ENCODE assay signal across 33 mouse cellular contexts in genomic region chr3:55106051-55106450, GRCm38 (mm10). TPM values are rescaled to one million over a fixed set of nuclear protein-coding genes. Genes with fewer than 3 reads are reported as not detected.
DNase-seq lines count a peak whose midpoint lies in the region; ATAC-seq and TF ChIP-seq lines count a peak whose summit lies in the region.
"Had no signal": no experiment of that assay in that cellular context is flagged by ENCODE, and none has a peak within 500 bp of the region (broad histone marks: within the 10 kb centered on the region; RNA-seq: fewer than 3 reads in every experiment).

No protein-coding gene starts in this region.

- no peaks in the 10 kb centered on the region for H3K4me1 ChIP-seq in intestine, embryonic 15.5 days (replicated peaks)
- H3K4me1 ChIP-seq in intestine, embryonic 16.5 days (ENCODE audit: control insufficient read depth, insufficient read depth, low read length): 0 out of 2 replicates have a peak, but pooled peaks cover 2% of the 10 kb centered on the region
- no peaks in the 10 kb centered on the region for H3K4me1 ChIP-seq in midbrain, postnatal 0 days (ENCODE audit: insufficient read depth, low read length)
- H3K4me1 ChIP-seq: embryonic facial prominence, embryonic 13.5 days; forebrain, embryonic 10.5 days; hindbrain, embryonic 12.5 days; limb, embryonic 13.5 days; lung, embryonic 15.5 days; midbrain, embryonic 12.5 days; neural tube, embryonic 12.5 days had no signal

- 82% methylated on average over 17 of the region's 17 CpGs for WGBS in intestine, embryonic 15.5 days
- 81% methylated on average over 17 of the region's 17 CpGs for WGBS in intestine, embryonic 16.5 days
- 73% methylated on average over 17 of the region's 17 CpGs for WGBS in midbrain, postnatal 0 days

- no peaks in the 10 kb centered on the region for H3K36me3 ChIP-seq in intestine, embryonic 15.5 days
- no peaks in the 10 kb centered on the region for H3K36me3 ChIP-seq in intestine, embryonic 16.5 days (ENCODE audit: control insufficient read depth, insufficient read depth, low read length)
- H3K36me3 ChIP-seq in midbrain, postnatal 0 days (ENCODE audit: insufficient read depth, low read length): no peaks in the 10 kb centered on the region
- H3K36me3 ChIP-seq: embryonic facial prominence, embryonic 13.5 days; forebrain, embryonic 10.5 days; heart, embryonic 10.5 days; hindbrain, embryonic 12.5 days; limb, embryonic 13.5 days; lung, embryonic 15.5 days; midbrain, embryonic 12.5 days; neural tube, embryonic 12.5 days had no signal

- DNase-seq in layer of hippocampus, adult 9-11 months: peak; percentile 33
- no peak for DNase-seq in layer of hippocampus, adult 11-12 months (ENCODE audit: low spot score)
- DNase-seq in retina, adult 2 months (ENCODE audit: low read depth, low spot score): peak; percentile 41
- DNase-seq in retina, embryonic 14.5 days (ENCODE audit: low spot score): no peak
- DNase-seq in midbrain, postnatal 0 days (ENCODE audit: low spot score): no peak
- no peak for DNase-seq in cerebellum, adult 9-10 months
- DNase-seq: cerebellum, adult 11-12 months; gastrocnemius, postnatal 14 days; heart, postnatal 36 days had no signal

- H3K9me3 ChIP-seq in intestine, embryonic 15.5 days: no peaks in the 10 kb centered on the region
- no peaks in the 10 kb centered on the region for H3K9me3 ChIP-seq in intestine, embryonic 16.5 days (ENCODE audit: control insufficient read depth, low read length)
- no peaks in the 10 kb centered on the region for H3K9me3 ChIP-seq in midbrain, postnatal 0 days (ENCODE audit: low read length)
- H3K9me3 ChIP-seq: embryonic facial prominence, embryonic 13.5 days; forebrain, embryonic 10.5 days; heart, embryonic 10.5 days; hindbrain, embryonic 12.5 days; limb, embryonic 13.5 days; lung, embryonic 15.5 days; midbrain, embryonic 12.5 days; neural tube, embryonic 12.5 days had no signal

- TF ChIP-seq CTCF in midbrain, postnatal 0 days (IDR thresholded peaks at IDR 0.05): no peak

- H3K27me3 ChIP-seq in intestine, embryonic 15.5 days (replicated peaks): no peaks in the 10 kb centered on the region
- no peaks in the 10 kb centered on the region for H3K27me3 ChIP-seq in intestine, embryonic 16.5 days (replicated peaks; ENCODE audit: control insufficient read depth, insufficient read depth, low read length)
- H3K27me3 ChIP-seq in midbrain, postnatal 0 days (ENCODE audit: insufficient read depth, low read length): no peaks in the 10 kb centered on the region
- H3K27me3 ChIP-seq: embryonic facial prominence, embryonic 13.5 days; hindbrain, embryonic 12.5 days; limb, embryonic 13.5 days; lung, embryonic 15.5 days; midbrain, embryonic 12.5 days; neural tube, embryonic 12.5 days had no signal

- peak; percentile 11; the same call in 1 of the 2 replicates for ATAC-seq in intestine, embryonic 15.5 days
- ATAC-seq in intestine, embryonic 16.5 days: no peak
- ATAC-seq in midbrain, postnatal 0 days (ENCODE audit: low FRiP score): 0 out of 2 replicates have a peak, but pooled peaks have one; percentile 34
- ATAC-seq: CD4-positive, CD25-positive, alpha-beta regulatory T cell, adult 4 months; hindbrain, postnatal 0 days had no signal

- no peak overlapping the region for H3K4me2 ChIP-seq in intestine, embryonic 15.5 days (replicated peaks)
- no peak overlapping the region for H3K4me2 ChIP-seq in intestine, embryonic 16.5 days (ENCODE audit: low read depth, low read length)
- no peak overlapping the region for H3K4me2 ChIP-seq in midbrain, postnatal 0 days (ENCODE audit: low read depth, low read length, poor library complexity, severe bottlenecking)
- H3K4me2 ChIP-seq: embryonic facial prominence, embryonic 13.5 days; hindbrain, embryonic 12.5 days; limb, embryonic 13.5 days; liver, embryonic 11.5 days; lung, embryonic 15.5 days; midbrain, embryonic 12.5 days; neural tube, embryonic 12.5 days had no signal

- H3K27ac ChIP-seq in intestine, embryonic 15.5 days: no peak overlapping the region
- no peak overlapping the region for H3K27ac ChIP-seq in intestine, embryonic 16.5 days (ENCODE audit: low read length)
- no peak overlapping the region for H3K27ac ChIP-seq in midbrain, postnatal 0 days (ENCODE audit: low read depth, low read length)
- H3K27ac ChIP-seq: embryonic facial prominence, embryonic 13.5 days; forebrain, embryonic 10.5 days; hindbrain, embryonic 12.5 days; hindbrain, postnatal 0 days; left cerebral cortex, adult 2 months; limb, embryonic 13.5 days; lung, embryonic 15.5 days; midbrain, embryonic 12.5 days; neural tube, embryonic 12.5 days; stomach, postnatal 0 days had no signal

- H3K9ac ChIP-seq in intestine, embryonic 15.5 days: no peak overlapping the region
- H3K9ac ChIP-seq in intestine, embryonic 16.5 days (ENCODE audit: low read depth, low read length): no peak overlapping the region
- H3K9ac ChIP-seq in midbrain, postnatal 0 days (replicated peaks; ENCODE audit: low read length, poor library complexity, severe bottlenecking): no peak overlapping the region
- H3K9ac ChIP-seq: embryonic facial prominence, embryonic 13.5 days; hindbrain, embryonic 12.5 days; limb, embryonic 13.5 days; lung, embryonic 15.5 days; midbrain, embryonic 12.5 days; neural tube, embryonic 12.5 days had no signal

- no peak overlapping the region for H3K4me3 ChIP-seq in intestine, embryonic 15.5 days (replicated peaks)
- no peak overlapping the region for H3K4me3 ChIP-seq in intestine, embryonic 16.5 days (ENCODE audit: low read length)
- no peak overlapping the region for H3K4me3 ChIP-seq in midbrain, postnatal 0 days (ENCODE audit: low read depth, low read length)
- H3K4me3 ChIP-seq: embryonic facial prominence, embryonic 13.5 days; forebrain, embryonic 10.5 days; heart, embryonic 10.5 days; hindbrain, embryonic 12.5 days; left cerebral cortex, adult 2 months; limb, embryonic 13.5 days; lung, embryonic 15.5 days; midbrain, embryonic 12.5 days; myocyte; neural tube, embryonic 12.5 days had no signal

RNA-seq across cellular contexts. Expression of gene Spg20, which starts 5.9 kb away (rescaled TPM):
- polyA plus RNA-seq in intestine, embryonic 15.5 days (2015; fragmentation: Nextera tagmentation; extraction: Ambion mirVana): 32.8 and 37.4 TPM in 2 replicates
- 31.1 and 34.1 TPM in 2 replicates for polyA plus RNA-seq in intestine, embryonic 16.5 days (2015; fragmentation: Nextera tagmentation; extraction: Ambion mirVana)
- 13.4 and 15.5 TPM in 2 replicates for total RNA-seq in midbrain, postnatal 0 days (2014; rRNA removed)
- polyA plus RNA-seq in midbrain, postnatal 0 days (2015; fragmentation: Nextera tagmentation; extraction: Ambion mirVana): 8.3 and 9.3 TPM in 2 replicates

RNA-seq across cellular contexts. Expression of gene Ccdc169, which starts 31.1 kb away (rescaled TPM):
- 0.05 TPM in 1 of 2 replicates, not detected in the other for polyA plus RNA-seq in intestine, embryonic 15.5 days (2015; fragmentation: Nextera tagmentation; extraction: Ambion mirVana)
- not detected in 2 replicates for polyA plus RNA-seq in intestine, embryonic 16.5 days (2015; fragmentation: Nextera tagmentation; extraction: Ambion mirVana)
- total RNA-seq in midbrain, postnatal 0 days (2014; rRNA removed): 0.05 and 2.2 TPM in 2 replicates
- polyA plus RNA-seq in midbrain, postnatal 0 days (2015; fragmentation: Nextera tagmentation; extraction: Ambion mirVana): 0.11 and 0.16 TPM in 2 replicates
- total RNA-seq: adrenal gland, postnatal 14 days; gastrocnemius, postnatal 14 days; heart, postnatal 36 days; hindbrain, postnatal 0 days; megakaryocyte progenitor cell, adult 5-6 weeks had no signal
- polyA plus RNA-seq: CD4-positive, CD25-positive, alpha-beta regulatory T cell, adult 4 months; forebrain, embryonic 10.5 days; heart, embryonic 16.5 days; hindbrain, postnatal 0 days; liver, embryonic 11.5 days; liver, embryonic 16.5 days; lung, embryonic 15.5 days; midbrain, embryonic 12.5 days; neural tube, embryonic 12.5 days; spleen, adult 2 months; thymus, postnatal 0 days had no signal

RNA-seq across cellular contexts. Expression of gene Ccna1, which starts 50.8 kb away (rescaled TPM):
- 1.3 and 1.6 TPM in 2 replicates for polyA plus RNA-seq in intestine, embryonic 15.5 days (2015; fragmentation: Nextera tagmentation; extraction: Ambion mirVana)
- 1.3 and 1.8 TPM in 2 replicates for polyA plus RNA-seq in intestine, embryonic 16.5 days (2015; fragmentation: Nextera tagmentation; extraction: Ambion mirVana)
- 1.2 and 3.6 TPM in 2 replicates for total RNA-seq in midbrain, postnatal 0 days (2014; rRNA removed)
- polyA plus RNA-seq in midbrain, postnatal 0 days (2015; fragmentation: Nextera tagmentation; extraction: Ambion mirVana): 2.6 and 2.9 TPM in 2 replicates
- total RNA-seq: common myeloid progenitor, adult 5-6 weeks; gastrocnemius, postnatal 14 days; granulocyte monocyte progenitor cell, adult 5-6 weeks; heart, postnatal 36 days; megakaryocyte progenitor cell, adult 5-6 weeks had no signal
- polyA plus RNA-seq: CD4-positive, CD25-positive, alpha-beta regulatory T cell, adult 4 months; myocyte; spleen, adult 2 months had no signal

Comparison
In these comparisons a context has a peak if more than half of its experiments do, and no peak if none do; other contexts are left out.
1. DNase-seq: peak in layer of hippocampus, adult 9-11 months (single experiment) and retina, adult 2 months (single experiment); none in layer of hippocampus, adult 11-12 months (single experiment), retina, embryonic 14.5 days (single experiment), midbrain, postnatal 0 days (single experiment) and cerebellum, adult 9-10 months (single experiment).